Mouse (Mus musculus): Measurements from ENCODE around the gene Rtkn.

Gene Rtkn

DNA sequence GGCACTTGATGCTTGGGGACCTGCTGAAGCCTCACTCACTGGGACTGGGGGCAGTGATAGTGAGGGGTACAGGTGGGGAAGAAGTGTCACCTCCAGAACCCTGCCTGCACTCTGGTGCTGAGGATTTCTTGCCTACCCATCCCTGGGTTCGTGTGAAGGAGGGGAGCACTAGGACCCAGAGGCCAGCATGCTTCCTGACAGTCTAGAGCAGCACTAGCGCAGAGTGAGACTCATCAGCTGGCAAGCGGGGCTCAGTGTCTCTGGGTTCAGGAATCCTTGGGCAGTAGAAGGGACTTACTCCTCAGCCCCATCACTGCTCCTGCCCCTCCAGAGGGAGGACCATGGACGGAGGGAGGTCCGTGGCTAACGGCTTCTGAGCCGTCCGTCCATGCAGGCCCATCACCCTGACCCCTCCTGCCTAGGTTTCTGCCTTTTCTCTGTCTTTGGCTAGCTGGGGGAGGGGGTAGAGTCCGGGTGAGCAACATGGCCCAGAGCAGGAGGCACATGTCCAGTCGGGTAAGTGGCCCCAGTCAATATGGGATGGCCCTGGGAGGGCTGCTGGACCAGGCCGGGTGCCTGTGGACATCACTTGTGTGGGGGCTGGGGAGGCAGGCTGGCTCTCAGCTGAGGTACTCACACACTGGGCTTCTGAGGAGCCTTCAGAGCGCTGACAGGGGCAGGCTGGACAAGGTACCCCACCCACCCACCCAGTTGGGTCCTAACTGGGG is 44.3 kb downstream of the Rtkn start:
- DNase-seq: no peak

DNA sequence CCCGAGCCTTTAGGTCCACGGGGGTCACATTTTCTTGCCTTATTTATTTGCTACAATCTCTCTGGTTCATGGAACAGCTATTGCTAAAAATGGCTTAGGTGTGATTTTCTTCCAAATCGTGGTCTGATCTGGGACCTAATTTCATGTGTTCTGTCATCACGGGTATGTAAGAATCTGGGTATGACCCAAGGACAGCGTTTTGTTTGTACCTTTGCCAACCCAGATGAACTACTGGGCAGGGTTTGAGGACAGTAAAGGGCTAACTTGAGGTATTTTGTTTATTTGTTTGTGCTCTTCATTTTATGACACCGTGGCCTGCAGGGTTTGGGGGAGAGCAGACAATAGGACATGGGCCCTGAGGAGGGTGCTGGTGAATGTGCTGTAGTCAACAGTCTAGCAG is 45.3 kb downstream of the Rtkn start:
- DNase-seq: no peak

GRCm38 (mm10) chr6:83184858-83185435 is 49.7 kb downstream of the Rtkn start:
- DNase-seq: no peak

GRCm38 (mm10) chr6:83185895-83186861 is 50.9 kb downstream of the Rtkn start:
- DNase-seq: peak; percentile 57

DNA sequence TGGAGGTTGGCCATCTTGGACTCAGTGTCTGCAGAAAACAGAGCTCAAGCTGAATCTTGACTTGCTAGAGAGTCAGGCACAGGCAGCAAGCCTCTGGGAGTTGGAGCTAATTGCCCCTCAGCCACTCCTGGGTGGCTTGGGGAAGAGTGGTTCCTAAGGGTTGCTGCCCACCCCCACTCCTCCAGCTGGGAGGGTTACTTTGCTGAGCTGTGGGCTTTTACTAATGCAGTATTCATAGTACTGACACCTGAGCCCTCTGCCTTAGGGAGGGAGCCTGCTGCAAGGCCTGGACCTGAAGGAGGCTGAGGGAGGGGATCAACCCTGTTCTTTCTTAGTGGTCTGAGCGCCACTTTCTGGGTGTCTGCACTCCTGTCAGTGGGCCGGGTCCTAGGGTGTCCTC is 51.7 kb downstream of the Rtkn start:
- no peak for DNase-seq

DNA sequence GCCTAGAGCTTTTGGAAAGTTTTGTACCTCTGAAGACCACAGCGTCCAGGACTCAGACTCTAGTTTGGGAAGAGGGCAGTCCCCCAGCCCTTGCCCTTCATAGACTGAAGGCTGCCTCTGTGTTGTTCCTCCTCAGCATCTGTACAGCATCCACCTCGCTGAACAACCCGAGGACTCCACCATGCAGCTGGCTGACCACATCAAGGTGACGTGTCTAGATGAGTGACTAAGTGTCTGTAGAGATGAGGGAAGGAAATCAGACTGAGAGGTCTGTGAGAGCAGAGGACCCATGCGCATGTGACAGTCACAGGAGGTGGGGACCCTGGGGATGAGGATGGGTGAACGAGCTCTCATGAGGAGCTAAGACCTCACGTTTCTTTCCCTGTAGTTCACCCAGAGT is 58.3 kb downstream of the Rtkn start:
- peak; percentile 50 for DNase-seq

GRCm38 (mm10) chr6:83197345-83198004 is 62.2 kb downstream of the Rtkn start:
- DNase-seq: no peak

All from thymus, postnatal 4 days (tissue).